Mouse (Mus musculus) heart, adult 10 weeks (tissue): Measurements from ENCODE around the gene Rpia. TPM values are rescaled to one million over a fixed set of nuclear protein-coding genes. Genes with fewer than 3 reads are reported as not detected.

Source experiments
- polyA plus RNA-seq: library from polyadenylated mRNA; stranded (reverse); fragments of 350-450 nt; fragmentation: Illumina TruSeq; extraction: RNeasy Lipid Tissue Mini Kit (QIAGEN cat#74804); gene quantifications from one replicate; pipeline ENCODE4 v1.2.3, GENCODE M21; 2014; ENCODE audit warnings: low read depth, low replicate concordance

The Rpia gene
- 17.4 TPM for polyA plus RNA-seq

GRCm38 (mm10) chr6:70791824-70792535 is at the start of gene Rpia:
Gene Rpia, minus strand, starts transcription at chr6:70792232.

Other genes with a start within 250 kb of the Rpia start
- gene Eif2ak3, start 52.3 kb upstream of the Rpia start, polyA plus RNA-seq, result 5.8 TPM
- not detected for gene Tex37, start 126.7 kb upstream of the Rpia start, polyA plus RNA-seq
- not detected for gene Foxi3, start 164.3 kb upstream of the Rpia start, polyA plus RNA-seq